Comparison of ENCODE assay signal across 17 mouse cellular contexts in genomic region chr7:109859354-109859753, GRCm38 (mm10). TPM values are rescaled to one million over a fixed set of nuclear protein-coding genes. Genes with fewer than 3 reads are reported as not detected.
DNase-seq lines count a peak whose midpoint lies in the region; ATAC-seq and TF ChIP-seq lines count a peak whose summit lies in the region.
"Had no signal": no experiment of that assay in that cellular context is flagged by ENCODE, and none has a peak within 500 bp of the region (broad histone marks: within the 10 kb centered on the region; RNA-seq: fewer than 3 reads in every experiment).

No protein-coding gene starts in this region.

- no peak for TF ChIP-seq POLR2A in lung, adult 2 months (IDR thresholded peaks at IDR 0.05; ENCODE audit: borderline replicate concordance, extremely low read depth, low read depth, low read length)

- TF ChIP-seq CTCF in lung, adult 2 months (IDR thresholded peaks at IDR 0.05; ENCODE audit: insufficient read depth, low read length): no peak

- H3K4me3 ChIP-seq in heart, embryonic 16.5 days (ENCODE audit: low read length): no peak overlapping the region
- no peak overlapping the region for H3K4me3 ChIP-seq in lung, adult 2 months (replicated peaks; ENCODE audit: extremely low read depth, low read depth, low read length)
- H3K4me3 ChIP-seq: hindbrain, embryonic 10.5 days; midbrain, embryonic 13.5 days; myocyte; neural tube, embryonic 15.5 days had no signal

- H3K9ac ChIP-seq in heart, embryonic 16.5 days (ENCODE audit: low read length): no peak overlapping the region
- H3K9ac ChIP-seq: midbrain, embryonic 13.5 days; neural tube, embryonic 15.5 days had no signal

- ATAC-seq in heart, embryonic 16.5 days (replicated peaks; ENCODE audit: extremely low read depth, insufficient read depth, low FRiP score): no peak
- peak; percentile 41; the same call in 1 of the 2 replicates for ATAC-seq in megakaryocyte progenitor cell, adult 5-6 weeks (replicated peaks; ENCODE audit: poor library complexity)
- ATAC-seq: midbrain, embryonic 13.5 days had no signal

- no peak for DNase-seq in heart, adult 18-20 months
- DNase-seq in lung, postnatal 36 days: peak; percentile 20
- no peak for DNase-seq in lung, adult 2 months
- no peak for DNase-seq in urinary bladder, postnatal 14 days (ENCODE audit: low spot score)
- no peak for DNase-seq in adrenal gland, postnatal 36 days
- DNase-seq: adrenal gland, adult 2 months; cerebellum, adult 11-12 months; cerebellum, postnatal 25 days; gastrocnemius, postnatal 14 days; right cerebral cortex, postnatal 25 days; thymus, postnatal 4 days had no signal

- no peaks in the 10 kb centered on the region for H3K9me3 ChIP-seq in heart, embryonic 16.5 days (replicated peaks; ENCODE audit: control insufficient read depth, low read length)
- H3K9me3 ChIP-seq: hindbrain, embryonic 10.5 days; midbrain, embryonic 13.5 days; neural tube, embryonic 15.5 days had no signal

- H3K36me3 ChIP-seq in heart, embryonic 16.5 days (ENCODE audit: control insufficient read depth, insufficient read depth): no peaks in the 10 kb centered on the region
- H3K36me3 ChIP-seq: midbrain, embryonic 13.5 days; neural tube, embryonic 15.5 days had no signal

- H3K27me3 ChIP-seq in heart, embryonic 16.5 days (ENCODE audit: control insufficient read depth, insufficient read depth, low read length): no peaks in the 10 kb centered on the region
- H3K27me3 ChIP-seq: neural tube, embryonic 15.5 days had no signal

- H3K4me2 ChIP-seq in heart, embryonic 16.5 days (ENCODE audit: low read depth, low read length): peak overlapping the region; percentile 7; the same call in 1 of the 2 replicates
- H3K4me2 ChIP-seq: midbrain, embryonic 13.5 days; neural tube, embryonic 15.5 days had no signal

- 14% methylated on average over 6 of the region's 6 CpGs for WGBS in heart, embryonic 16.5 days
- WGBS in lung, adult 2 months: 21% methylated on average over 6 of the region's 6 CpGs

- H3K4me1 ChIP-seq in heart, embryonic 16.5 days (ENCODE audit: control insufficient read depth, insufficient read depth, low read length): peaks cover 15% of the 10 kb centered on the region
- no peaks in the 10 kb centered on the region for H3K4me1 ChIP-seq in lung, adult 2 months (ENCODE audit: control insufficient read depth, insufficient read depth, low read length)
- H3K4me1 ChIP-seq: midbrain, embryonic 13.5 days had no signal

- no peak overlapping the region for H3K27ac ChIP-seq in heart, embryonic 16.5 days (ENCODE audit: low read length)
- H3K27ac ChIP-seq: hindbrain, embryonic 10.5 days; midbrain, embryonic 13.5 days; neural tube, embryonic 15.5 days had no signal

RNA-seq across cellular contexts. Expression of gene Scube2, which starts 6.1 kb away (rescaled TPM):
- 8.9 and 9.9 TPM in 2 replicates for polyA plus RNA-seq in heart, embryonic 16.5 days (2015; fragmentation: Nextera tagmentation; extraction: Ambion mirVana)
- 10 to 100 TPM; 24.1 to 32.0 TPM for total RNA-seq in heart, adult 18-20 months (2021)
- polyA plus RNA-seq in lung, adult 2 months (2012; rRNA removed): 16.7 and 21.8 TPM in 2 replicates
- not detected in 2 replicates for total RNA-seq in megakaryocyte progenitor cell, adult 5-6 weeks (2015)
- total RNA-seq in megakaryocyte progenitor cell, adult 5-6 weeks (2017): 0.07 TPM in 1 of 2 replicates, not detected in the other
- under 1 TPM; 0.26 to 0.56 TPM for total RNA-seq in adrenal gland, postnatal 36 days (2021)
- polyA plus RNA-seq: myocyte had no signal

Comparison
In these comparisons a context has a peak if more than half of its experiments do, and no peak if none do; other contexts are left out.
1. RNA of gene Scube2, which starts 6.1 kb away (total RNA-seq): 24.1 to 32.0 TPM in heart, adult 18-20 months; 0.26 to 0.56 TPM in adrenal gland, postnatal 36 days and 0.07 TPM in megakaryocyte progenitor cell, adult 5-6 weeks; every median in the first group is over 10 times any median in the second.